ENCODE assay signal across 7 mouse cellular contexts in the genomic region with DNA sequence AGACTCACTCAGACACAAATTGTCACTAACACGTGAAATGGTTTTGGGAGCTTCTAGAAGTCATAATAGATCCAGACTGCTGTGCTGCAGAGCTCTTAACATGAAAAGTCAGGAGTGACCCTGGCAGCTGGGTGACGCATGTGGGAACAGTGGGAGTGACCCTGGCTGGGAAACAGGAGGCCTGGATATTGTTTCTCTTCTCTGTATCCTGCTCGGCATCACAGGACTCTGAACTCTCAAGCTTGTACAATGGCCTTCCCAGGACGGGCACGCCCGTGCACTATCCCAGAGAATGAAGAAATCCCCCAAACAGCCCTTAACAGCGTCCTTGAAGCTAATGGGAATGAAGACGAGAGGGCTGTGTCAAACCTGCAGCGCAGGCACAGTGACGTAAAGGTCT. TPM values are rescaled to one million over a fixed set of nuclear protein-coding genes. Genes with fewer than 3 reads are reported as not detected.
A peak's percentile ranks its signal among the peaks of the same experiment; 100 is the strongest.
DNase-seq lines count a peak whose midpoint lies in the region; ATAC-seq lines count a peak whose summit lies in the region.

No protein-coding gene starts in this region.

- no peak overlapping the region for H3K4me2 ChIP-seq in intestine, embryonic 16.5 days (ENCODE audit: low read depth, low read length)
- no peak overlapping the region for H3K4me2 ChIP-seq in midbrain, embryonic 11.5 days

- H3K36me3 ChIP-seq in intestine, embryonic 16.5 days (ENCODE audit: control insufficient read depth, insufficient read depth, low read length) = no peaks in the 10 kb centered on the region
- H3K36me3 ChIP-seq in midbrain, embryonic 11.5 days (ENCODE audit: control insufficient read depth, insufficient read depth, low read length) = no peaks in the 10 kb centered on the region

- no peaks in the 10 kb centered on the region for H3K27me3 ChIP-seq in intestine, embryonic 16.5 days (replicated peaks; ENCODE audit: control insufficient read depth, insufficient read depth, low read length)
- no peaks in the 10 kb centered on the region for H3K27me3 ChIP-seq in midbrain, embryonic 11.5 days (ENCODE audit: control insufficient read depth, insufficient read depth, low read length)

- 41% methylated on average over 10 of the region's 10 CpGs for WGBS in intestine, embryonic 16.5 days
- WGBS in midbrain, embryonic 11.5 days = 79% methylated on average over 10 of the region's 10 CpGs

- H3K9ac ChIP-seq in intestine, embryonic 16.5 days (ENCODE audit: low read depth, low read length) = no peak overlapping the region
- no peak overlapping the region for H3K9ac ChIP-seq in midbrain, embryonic 11.5 days (ENCODE audit: low read length)

- no peak overlapping the region for H3K4me3 ChIP-seq in intestine, embryonic 16.5 days (ENCODE audit: low read length)
- H3K4me3 ChIP-seq in midbrain, embryonic 11.5 days (ENCODE audit: low read depth, low read length) = no peak overlapping the region

- peak overlapping the region; percentile 23; the same call in 1 of the 2 replicates for H3K27ac ChIP-seq in intestine, embryonic 16.5 days (ENCODE audit: low read length)
- H3K27ac ChIP-seq in midbrain, embryonic 11.5 days (ENCODE audit: low read depth, low read length) = no peak overlapping the region

- peak; percentile 83 for DNase-seq in adrenal gland, postnatal 10 days
- DNase-seq in gastrocnemius, adult 18-20 months (ENCODE audit: low spot score) = peak; percentile 77
- DNase-seq in lung, postnatal 14 days = peak; percentile 75
- DNase-seq in midbrain, embryonic 11.5 days (ENCODE audit: low spot score, missing footprints) = no peak
- no peak for DNase-seq in urinary bladder, adult 18-20 months (ENCODE audit: low spot score in 2 of 2)
- DNase-seq in left cerebral cortex, adult 11 months (ENCODE audit: low spot score) = no peak

- no peaks in the 10 kb centered on the region for H3K9me3 ChIP-seq in intestine, embryonic 16.5 days (ENCODE audit: control insufficient read depth, low read length)
- no peaks in the 10 kb centered on the region for H3K9me3 ChIP-seq in midbrain, embryonic 11.5 days (ENCODE audit: control insufficient read depth, low read length)

- H3K4me1 ChIP-seq in intestine, embryonic 16.5 days (ENCODE audit: control insufficient read depth, insufficient read depth, low read length) = peaks cover 17% of the 10 kb centered on the region
- no peaks in the 10 kb centered on the region for H3K4me1 ChIP-seq in midbrain, embryonic 11.5 days (ENCODE audit: control insufficient read depth, insufficient read depth, low read length)

- peak; percentile 95 for ATAC-seq in intestine, embryonic 16.5 days
- no peak for ATAC-seq in midbrain, embryonic 11.5 days (ENCODE audit: low FRiP score)

RNA-seq across cellular contexts. Expression of gene Ranbp2, which starts 52.5 kb away (rescaled TPM):
- 10 to 100 TPM; 61.2 to 63.2 TPM for total RNA-seq in adrenal gland, postnatal 10 days (2021)
- 10 to 100 TPM; 42.0 to 47.0 TPM for total RNA-seq in gastrocnemius, adult 18-20 months (2021)
- polyA plus RNA-seq in intestine, embryonic 16.5 days (2015; fragmentation: Nextera tagmentation; extraction: Ambion mirVana) = 13.4 and 14.2 TPM in 2 replicates
- polyA plus RNA-seq in midbrain, embryonic 11.5 days (2014; fragmentation: Nextera tagmentation; extraction: Ambion mirVana) = 29.1 and 33.8 TPM in 2 replicates

Comparison
In these comparisons a context has a peak if more than half of its experiments do, and no peak if none do; other contexts are left out.
1. DNase-seq: peak in adrenal gland, postnatal 10 days (single experiment), gastrocnemius, adult 18-20 months (single experiment) and lung, postnatal 14 days (single experiment); none in midbrain, embryonic 11.5 days (single experiment), urinary bladder, adult 18-20 months (0 of 2) and left cerebral cortex, adult 11 months (single experiment).